Mouse (Mus musculus): Measurements from ENCODE around the gene Tlk2. TPM values are rescaled to one million over a fixed set of nuclear protein-coding genes. Genes with fewer than 3 reads are reported as not detected.

Gene Tlk2
- polyA plus RNA-seq, 1 experiment: 140 TPM

- Histone ChIP-seq H3K4me3 (ENCODE audit: low read depth, low read length) (no peak overlapping the region), H3K4me1 (ENCODE audit: control insufficient read depth, insufficient read depth, low read length) (no peaks in the 10 kb centered on the region), H3K36me3 (ENCODE audit: control insufficient read depth, insufficient read depth, low read length, poor library complexity, severe bottlenecking) (peaks cover 29% of the 10 kb centered on the region), H3K9me3 (replicated peaks; ENCODE audit: control insufficient read depth, insufficient read depth, low read length, poor library complexity, severe bottlenecking) (no peaks in the 10 kb centered on the region), H3K9ac (ENCODE audit: low read depth, poor library complexity, severe bottlenecking) (no peak overlapping the region), H3K27ac (ENCODE audit: insufficient read depth, low read length) (no peak overlapping the region), H3K27me3 (ENCODE audit: control insufficient read depth, insufficient read depth, low read length, poor library complexity, severe bottlenecking) (no peaks in the 10 kb centered on the region)
- TF ChIP-seq CTCF (IDR thresholded peaks at IDR 0.05; ENCODE audit: low read depth, low read length) (no peak), EP300 (IDR thresholded peaks at IDR 0.05; ENCODE audit: insufficient read depth, low read depth, low read length) (no peak), POLR2A (IDR thresholded peaks at IDR 0.05; ENCODE audit: insufficient read depth, low read length) (no peak)
Measured at GRCm38 (mm10) chr11:105270155-105270554, 91.5 kb downstream of the Tlk2 start.

- Histone ChIP-seq H3K27ac (ENCODE audit: insufficient read depth, low read length) (no peak overlapping the region), H3K27me3 (ENCODE audit: control insufficient read depth, insufficient read depth, low read length, poor library complexity, severe bottlenecking) (no peaks in the 10 kb centered on the region), H3K9me3 (replicated peaks; ENCODE audit: control insufficient read depth, insufficient read depth, low read length, poor library complexity, severe bottlenecking) (no peaks in the 10 kb centered on the region), H3K36me3 (ENCODE audit: control insufficient read depth, insufficient read depth, low read length, poor library complexity, severe bottlenecking) (peaks cover 37% of the 10 kb centered on the region), H3K4me1 (ENCODE audit: control insufficient read depth, insufficient read depth, low read length) (peaks cover 2% of the 10 kb centered on the region), H3K4me3 (ENCODE audit: low read depth, low read length) (no peak overlapping the region), H3K9ac (ENCODE audit: low read depth, poor library complexity, severe bottlenecking) (no peak overlapping the region)
- TF ChIP-seq CTCF (IDR thresholded peaks at IDR 0.05; ENCODE audit: low read depth, low read length) (no peak), EP300 (IDR thresholded peaks at IDR 0.05; ENCODE audit: insufficient read depth, low read depth, low read length) (no peak), POLR2A (IDR thresholded peaks at IDR 0.05; ENCODE audit: insufficient read depth, low read length) (no peak)
Measured at GRCm38 (mm10) chr11:105280456-105280855, 101.8 kb downstream of the Tlk2 start.

GRCm38 (mm10) chr11:105281291-105281690, 102.7 kb downstream of the Tlk2 start:
- TF ChIP-seq POLR2A (IDR thresholded peaks at IDR 0.05; ENCODE audit: insufficient read depth, low read length): no peak
- no peak for TF ChIP-seq EP300 (IDR thresholded peaks at IDR 0.05; ENCODE audit: insufficient read depth, low read depth, low read length)
- no peak for TF ChIP-seq CTCF (IDR thresholded peaks at IDR 0.05; ENCODE audit: low read depth, low read length)
- H3K27ac ChIP-seq (ENCODE audit: insufficient read depth, low read length): no peak overlapping the region
- H3K4me1 ChIP-seq (ENCODE audit: control insufficient read depth, insufficient read depth, low read length): peaks cover 3% of the 10 kb centered on the region
- H3K27me3 ChIP-seq (ENCODE audit: control insufficient read depth, insufficient read depth, low read length, poor library complexity, severe bottlenecking): no peaks in the 10 kb centered on the region
- H3K9me3 ChIP-seq (replicated peaks; ENCODE audit: control insufficient read depth, insufficient read depth, low read length, poor library complexity, severe bottlenecking): no peaks in the 10 kb centered on the region
- H3K9ac ChIP-seq (ENCODE audit: low read depth, poor library complexity, severe bottlenecking): no peak overlapping the region
- H3K4me3 ChIP-seq (ENCODE audit: low read depth, low read length): no peak overlapping the region
- peaks cover 29% of the 10 kb centered on the region for H3K36me3 ChIP-seq (ENCODE audit: control insufficient read depth, insufficient read depth, low read length, poor library complexity, severe bottlenecking)

GRCm38 (mm10) chr11:105281763-105282459, 103.3 kb downstream of the Tlk2 start:
- peaks cover 23% of the 10 kb centered on the region for H3K36me3 ChIP-seq (ENCODE audit: control insufficient read depth, insufficient read depth, low read length, poor library complexity, severe bottlenecking)
- no peaks in the 10 kb centered on the region for H3K27me3 ChIP-seq (ENCODE audit: control insufficient read depth, insufficient read depth, low read length, poor library complexity, severe bottlenecking)
- no peak overlapping the region for H3K27ac ChIP-seq (ENCODE audit: insufficient read depth, low read length)
- H3K4me3 ChIP-seq (ENCODE audit: low read depth, low read length): no peak overlapping the region
- TF ChIP-seq CTCF (IDR thresholded peaks at IDR 0.05; ENCODE audit: low read depth, low read length): no peak
- H3K9me3 ChIP-seq (replicated peaks; ENCODE audit: control insufficient read depth, insufficient read depth, low read length, poor library complexity, severe bottlenecking): no peaks in the 10 kb centered on the region
- no peak overlapping the region for H3K9ac ChIP-seq (ENCODE audit: low read depth, poor library complexity, severe bottlenecking)
- peaks cover 4% of the 10 kb centered on the region for H3K4me1 ChIP-seq (ENCODE audit: control insufficient read depth, insufficient read depth, low read length)

GRCm38 (mm10) chr11:105282460-105282859, 103.9 kb downstream of the Tlk2 start:
- H3K27ac ChIP-seq (ENCODE audit: insufficient read depth, low read length): no peak overlapping the region
- no peaks in the 10 kb centered on the region for H3K9me3 ChIP-seq (replicated peaks; ENCODE audit: control insufficient read depth, insufficient read depth, low read length, poor library complexity, severe bottlenecking)
- H3K4me1 ChIP-seq (ENCODE audit: control insufficient read depth, insufficient read depth, low read length): peaks cover 4% of the 10 kb centered on the region
- H3K4me3 ChIP-seq (ENCODE audit: low read depth, low read length): no peak overlapping the region
- peaks cover 20% of the 10 kb centered on the region for H3K36me3 ChIP-seq (ENCODE audit: control insufficient read depth, insufficient read depth, low read length, poor library complexity, severe bottlenecking)
- no peaks in the 10 kb centered on the region for H3K27me3 ChIP-seq (ENCODE audit: control insufficient read depth, insufficient read depth, low read length, poor library complexity, severe bottlenecking)
- H3K9ac ChIP-seq (ENCODE audit: low read depth, poor library complexity, severe bottlenecking): no peak overlapping the region
- TF ChIP-seq EP300 (IDR thresholded peaks at IDR 0.05; ENCODE audit: insufficient read depth, low read depth, low read length): no peak
- no peak for TF ChIP-seq POLR2A (IDR thresholded peaks at IDR 0.05; ENCODE audit: insufficient read depth, low read length)
- no peak for TF ChIP-seq CTCF (IDR thresholded peaks at IDR 0.05; ENCODE audit: low read depth, low read length)

- no peaks in the 10 kb centered on the region for H3K27me3 ChIP-seq (ENCODE audit: control insufficient read depth, insufficient read depth, low read length, poor library complexity, severe bottlenecking)
- no peak overlapping the region for H3K4me3 ChIP-seq (ENCODE audit: low read depth, low read length)
- TF ChIP-seq POLR2A (IDR thresholded peaks at IDR 0.05; ENCODE audit: insufficient read depth, low read length) (no peak), EP300 (IDR thresholded peaks at IDR 0.05; ENCODE audit: insufficient read depth, low read depth, low read length) (no peak), CTCF (IDR thresholded peaks at IDR 0.05; ENCODE audit: low read depth, low read length) (no peak)
- peaks cover 4% of the 10 kb centered on the region for H3K4me1 ChIP-seq (ENCODE audit: control insufficient read depth, insufficient read depth, low read length)
- H3K9ac ChIP-seq (ENCODE audit: low read depth, poor library complexity, severe bottlenecking): no peak overlapping the region
- peaks cover 20% of the 10 kb centered on the region for H3K36me3 ChIP-seq (ENCODE audit: control insufficient read depth, insufficient read depth, low read length, poor library complexity, severe bottlenecking)
- H3K9me3 ChIP-seq (replicated peaks; ENCODE audit: control insufficient read depth, insufficient read depth, low read length, poor library complexity, severe bottlenecking): no peaks in the 10 kb centered on the region
- no peak overlapping the region for H3K27ac ChIP-seq (ENCODE audit: insufficient read depth, low read length)
Measured at GRCm38 (mm10) chr11:105283016-105283415, 104.4 kb downstream of the Tlk2 start.

Measured in ES-Bruce4 (cell line).